Mouse (Mus musculus) heart, postnatal 36 days (tissue): ENCODE measurements around the gene Svs5. TPM values are rescaled to one million over a fixed set of nuclear protein-coding genes. Genes with fewer than 3 reads are reported as not detected.
"Not testable (repeated sequence)": the region's sequence is repeated elsewhere in the genome, so short reads cannot be mapped to it uniquely, and the experiment has no call there.

Source experiments
- DNase-seq, 2 experiments: peaks; one replicate each; pipeline ENCODE4 v3.0.0; 2021 to 2022
- intact Hi-C: fragments of 180-260 bp; cut with DNase I; formaldehyde crosslinking; loops from one replicate; pipeline ENCODE4 v1.15.1; 2025
- total RNA-seq, 2 experiments: library from RNA; stranded (reverse); gene quantifications; 2 replicates each; pipeline ENCODE4 v1.2.3; 2021

Svs5 gene
- not detected for total RNA-seq

- DNase-seq, intact Hi-C loops: not testable (repeated sequence)
Measured at GRCm38 (mm10) chr2:164332440-164332839, at the start of gene Svs5. TSS of gene Svs5 (plus strand) at chr2:164332740.

GRCm38 (mm10) chr2:164288968-164289367, 43.6 kb upstream of the Svs5 start, which contains the start of gene Svs3a:
TSS of gene Svs3a (plus strand) at chr2:164289268.
- DNase-seq, intact Hi-C loops: not testable (repeated sequence)

- DNase-seq, result no peak
- intact Hi-C loops, result no loop called here
Measured at GRCm38 (mm10) chr2:164312599-164312998, 19.9 kb upstream of the Svs5 start.

- DNase-seq, intact Hi-C loops: not testable (repeated sequence)
Measured at GRCm38 (mm10) chr2:164315460-164315859, 17.1 kb upstream of the Svs5 start.

GRCm38 (mm10) chr2:164316451-164316850, 16.1 kb upstream of the Svs5 start, which contains the start of gene Svs6:
TSS of gene Svs6 (plus strand) at chr2:164316751.
- intact Hi-C loops, DNase-seq: not testable (repeated sequence)

- intact Hi-C loops, result no loop called here
- no peak for DNase-seq
Measured at GRCm38 (mm10) chr2:164320983-164321382, 11.6 kb upstream of the Svs5 start.

- not testable (repeated sequence) for DNase-seq
- intact Hi-C loops, result loop anchor here (10.0 kb wide), 1 partner anchor 209 kb away; no protein-coding TSS in a partner anchor
Measured at GRCm38 (mm10) chr2:164343732-164344131, 11.2 kb downstream of the Svs5 start.

GRCm38 (mm10) chr2:164347697-164348096, 15.2 kb downstream of the Svs5 start:
- intact Hi-C loops, result loop anchor here (2.0 to 10.0 kb wide), 2 partner anchors 213 to 245 kb away; no protein-coding TSS in a partner anchor

GRCm38 (mm10) chr2:164348980-164349379, 16.4 kb downstream of the Svs5 start:
- DNase-seq, result peak in 1 of 2 experiments; percentile 10
- intact Hi-C loops, result loop anchor here (10.0 kb wide), 1 partner anchor 214 kb away; no protein-coding TSS in a partner anchor

More at GRCm38 (mm10) chr2:164347697-164348096, 15.2 kb downstream of the Svs5 start:
- not testable (repeated sequence) for DNase-seq

GRCm38 (mm10) chr2:164352697-164353096, 20.2 kb downstream of the Svs5 start:
- no peak for DNase-seq
- intact Hi-C loops, result no loop called here

GRCm38 (mm10) chr2:164353356-164353755, 20.8 kb downstream of the Svs5 start:
- intact Hi-C loops, result no loop called here
- no peak for DNase-seq

GRCm38 (mm10) chr2:164356177-164356967, 23.8 kb downstream of the Svs5 start:
- no peak for DNase-seq
- intact Hi-C loops, result no loop called here

- intact Hi-C loops, result no loop called here
- DNase-seq, result no peak
Measured at GRCm38 (mm10) chr2:164358373-164358772, 25.8 kb downstream of the Svs5 start.

- intact Hi-C loops, result no loop called here
- no peak for DNase-seq
Measured at GRCm38 (mm10) chr2:164359031-164359430, 26.5 kb downstream of the Svs5 start.

- intact Hi-C loops, result no loop called here
- no peak for DNase-seq
Measured at GRCm38 (mm10) chr2:164359668-164360067, 27.1 kb downstream of the Svs5 start.

GRCm38 (mm10) chr2:164360974-164361657, 28.6 kb downstream of the Svs5 start:
- intact Hi-C loops, result no loop called here
- no peak for DNase-seq

- DNase-seq, result no peak
- intact Hi-C loops, result no loop called here
Measured at GRCm38 (mm10) chr2:164366947-164367346, 34.4 kb downstream of the Svs5 start.

- intact Hi-C loops, result no loop called here
- no peak for DNase-seq
Measured at GRCm38 (mm10) chr2:164368620-164369105, 36.1 kb downstream of the Svs5 start.

GRCm38 (mm10) chr2:164371371-164371770, 38.8 kb downstream of the Svs5 start:
- intact Hi-C loops, result no loop called here
- DNase-seq, result no peak

- intact Hi-C loops, result no loop called here
Measured at GRCm38 (mm10) chr2:164372408-164373053, 40.0 kb downstream of the Svs5 start.

GRCm38 (mm10) chr2:164373187-164373586, 40.6 kb downstream of the Svs5 start:
- DNase-seq, result no peak
- intact Hi-C loops, result no loop called here

More at GRCm38 (mm10) chr2:164372408-164373053, 40.0 kb downstream of the Svs5 start:
- DNase-seq, result no peak
